Mouse (Mus musculus): ENCODE data around the gene Tapbp.

- TF ChIP-seq POLR2A (IDR thresholded peaks at IDR 0.05; ENCODE audit: borderline replicate concordance, low read depth, low read length) (no peak), CTCF (IDR thresholded peaks at IDR 0.05; ENCODE audit: low read depth, low read length) (no peak)
These were observed 16.1 kb upstream of the Tapbp start for GRCm38 (mm10) chr17:33899642-33900041.
